Mouse (Mus musculus): ENCODE measurements around the gene Meis1. TPM values are rescaled to one million over a fixed set of nuclear protein-coding genes. Genes with fewer than 3 reads are reported as not detected.

Meis1 gene
- polyA plus RNA-seq, 1 experiment: 7.8 TPM

GRCm38 (mm10) chr11:18971551-18971950 is 47.2 kb downstream of the Meis1 start:
- no peak overlapping the region for H3K27ac ChIP-seq (ENCODE audit: control insufficient read depth, insufficient read depth, low read depth, low read length, poor library complexity)
- no peak overlapping the region for H3K4me3 ChIP-seq (replicated peaks; ENCODE audit: control insufficient read depth, low read depth, low read length)
- WGBS: 35% methylated on average over 3 of the region's 3 CpGs
- TF ChIP-seq CTCF (IDR thresholded peaks at IDR 0.05; ENCODE audit: control insufficient read depth, insufficient read depth, low read length): no peak
- no peak for TF ChIP-seq POLR2A (IDR thresholded peaks at IDR 0.05; ENCODE audit: borderline replicate concordance, control insufficient read depth, low read depth, low read length)
- H3K4me1 ChIP-seq (ENCODE audit: control insufficient read depth, insufficient read depth, low read length): no peaks in the 10 kb centered on the region

GRCm38 (mm10) chr11:18969920-18970336 is 48.9 kb downstream of the Meis1 start:
- TF ChIP-seq POLR2A (IDR thresholded peaks at IDR 0.05; ENCODE audit: borderline replicate concordance, control insufficient read depth, low read depth, low read length) (no peak), CTCF (IDR thresholded peaks at IDR 0.05; ENCODE audit: control insufficient read depth, insufficient read depth, low read length) (no peak)
- 0% methylated on average over 2 of the region's 2 CpGs for WGBS
- Histone ChIP-seq H3K4me1 (ENCODE audit: control insufficient read depth, insufficient read depth, low read length) (no peaks in the 10 kb centered on the region), H3K27ac (ENCODE audit: control insufficient read depth, insufficient read depth, low read depth, low read length, poor library complexity) (no peak overlapping the region), H3K4me3 (replicated peaks; ENCODE audit: control insufficient read depth, low read depth, low read length) (no peak overlapping the region)

DNA sequence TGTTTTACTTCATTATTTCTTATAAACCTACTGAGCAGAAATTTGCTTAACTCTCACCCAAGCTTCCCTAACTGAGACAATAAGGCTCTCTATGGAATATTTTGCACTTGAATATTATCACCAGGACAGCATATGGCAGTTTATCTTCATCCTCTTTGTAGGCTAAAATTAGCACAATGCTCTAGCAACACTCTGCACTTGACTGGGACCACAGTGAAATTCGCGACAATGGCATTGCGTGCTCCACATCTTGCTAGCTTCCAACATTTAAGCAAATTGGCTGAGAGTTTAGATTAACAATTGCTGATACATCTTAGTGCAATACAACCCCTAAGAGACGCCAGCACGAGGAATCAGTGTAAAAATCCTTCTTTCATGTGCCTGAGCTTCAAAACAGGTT is 54.4 kb downstream of the Meis1 start:
- WGBS: 40% methylated on average over 5 of the region's 5 CpGs
- H3K27ac ChIP-seq (ENCODE audit: control insufficient read depth, insufficient read depth, low read depth, low read length, poor library complexity): no peak overlapping the region
- no peak overlapping the region for H3K4me3 ChIP-seq (replicated peaks; ENCODE audit: control insufficient read depth, low read depth, low read length)
- H3K4me1 ChIP-seq (ENCODE audit: control insufficient read depth, insufficient read depth, low read length): no peaks in the 10 kb centered on the region
- TF ChIP-seq POLR2A (IDR thresholded peaks at IDR 0.05; ENCODE audit: borderline replicate concordance, control insufficient read depth, low read depth, low read length): no peak
- TF ChIP-seq CTCF (IDR thresholded peaks at IDR 0.05; ENCODE audit: control insufficient read depth, insufficient read depth, low read length): no peak

- 40% methylated on average over 15 of the region's 15 CpGs for WGBS
- Histone ChIP-seq H3K4me3 (replicated peaks; ENCODE audit: control insufficient read depth, low read depth, low read length) (no peak overlapping the region), H3K27ac (ENCODE audit: control insufficient read depth, insufficient read depth, low read depth, low read length, poor library complexity) (0 out of 2 replicates have a peak overlapping the region, but pooled peaks have one; percentile 14), H3K4me1 (ENCODE audit: control insufficient read depth, insufficient read depth, low read length) (no peaks in the 10 kb centered on the region)
- TF ChIP-seq POLR2A (IDR thresholded peaks at IDR 0.05; ENCODE audit: borderline replicate concordance, control insufficient read depth, low read depth, low read length): no peak
- TF ChIP-seq CTCF (IDR thresholded peaks at IDR 0.05; ENCODE audit: control insufficient read depth, insufficient read depth, low read length): no peak
Observed at GRCm38 (mm10) chr11:18963202-18964136, 55.3 kb downstream of the Meis1 start.

DNA sequence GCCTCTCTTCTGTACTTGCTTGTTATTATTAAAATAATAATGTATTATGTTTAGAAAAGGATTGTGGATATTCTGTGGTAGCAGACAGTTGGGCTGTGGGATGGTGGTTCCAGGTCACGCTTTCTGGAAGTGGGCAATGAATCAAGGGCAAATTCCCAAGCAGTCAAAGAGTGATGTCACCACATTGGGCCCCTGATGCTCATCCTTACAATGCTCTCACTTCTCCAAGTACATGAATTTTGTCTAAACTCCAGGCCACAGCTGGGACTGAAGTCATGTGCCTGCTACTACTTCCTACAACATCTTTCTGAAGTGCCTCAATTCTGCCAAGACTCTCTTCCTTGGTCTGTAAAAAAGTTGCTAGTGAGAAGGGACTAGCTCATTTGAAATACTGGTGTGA is 59.3 kb downstream of the Meis1 start:
- no peak overlapping the region for H3K27ac ChIP-seq (ENCODE audit: control insufficient read depth, insufficient read depth, low read depth, low read length, poor library complexity)
- no peaks in the 10 kb centered on the region for H3K4me1 ChIP-seq (ENCODE audit: control insufficient read depth, insufficient read depth, low read length)
- TF ChIP-seq POLR2A (IDR thresholded peaks at IDR 0.05; ENCODE audit: borderline replicate concordance, control insufficient read depth, low read depth, low read length) (no peak), CTCF (IDR thresholded peaks at IDR 0.05; ENCODE audit: control insufficient read depth, insufficient read depth, low read length) (no peak)
- H3K4me3 ChIP-seq (replicated peaks; ENCODE audit: control insufficient read depth, low read depth, low read length): no peak overlapping the region
- 75% methylated on average over 1 of the region's 1 CpGs for WGBS

GRCm38 (mm10) chr11:18957805-18958770 is 60.7 kb downstream of the Meis1 start:
- H3K27ac ChIP-seq (ENCODE audit: control insufficient read depth, insufficient read depth, low read depth, low read length, poor library complexity): peak overlapping the region; percentile 19

GRCm38 (mm10) chr11:18957097-18957804 is 61.5 kb downstream of the Meis1 start:
- H3K4me1 ChIP-seq (ENCODE audit: control insufficient read depth, insufficient read depth, low read length): no peaks in the 10 kb centered on the region
- H3K4me3 ChIP-seq (replicated peaks; ENCODE audit: control insufficient read depth, low read depth, low read length): no peak overlapping the region
- no peak overlapping the region; the same call in 1 of the 2 replicates for H3K27ac ChIP-seq (ENCODE audit: control insufficient read depth, insufficient read depth, low read depth, low read length, poor library complexity)
- TF ChIP-seq POLR2A (IDR thresholded peaks at IDR 0.05; ENCODE audit: borderline replicate concordance, control insufficient read depth, low read depth, low read length): no peak
- TF ChIP-seq CTCF (IDR thresholded peaks at IDR 0.05; ENCODE audit: control insufficient read depth, insufficient read depth, low read length): no peak
- 17% methylated on average over 12 of the region's 12 CpGs for WGBS

More at GRCm38 (mm10) chr11:18957805-18958770, 60.7 kb downstream of the Meis1 start:
- WGBS: 17% methylated on average over 12 of the region's 12 CpGs
- Histone ChIP-seq H3K4me3 (replicated peaks; ENCODE audit: control insufficient read depth, low read depth, low read length) (no peak overlapping the region), H3K4me1 (ENCODE audit: control insufficient read depth, insufficient read depth, low read length) (no peaks in the 10 kb centered on the region)
- TF ChIP-seq POLR2A (IDR thresholded peaks at IDR 0.05; ENCODE audit: borderline replicate concordance, control insufficient read depth, low read depth, low read length): no peak
- no peak for TF ChIP-seq CTCF (IDR thresholded peaks at IDR 0.05; ENCODE audit: control insufficient read depth, insufficient read depth, low read length)

All from bone marrow, adult 2 months (tissue).